Mouse (Mus musculus): ENCODE data around the gene Nln.

DNA sequence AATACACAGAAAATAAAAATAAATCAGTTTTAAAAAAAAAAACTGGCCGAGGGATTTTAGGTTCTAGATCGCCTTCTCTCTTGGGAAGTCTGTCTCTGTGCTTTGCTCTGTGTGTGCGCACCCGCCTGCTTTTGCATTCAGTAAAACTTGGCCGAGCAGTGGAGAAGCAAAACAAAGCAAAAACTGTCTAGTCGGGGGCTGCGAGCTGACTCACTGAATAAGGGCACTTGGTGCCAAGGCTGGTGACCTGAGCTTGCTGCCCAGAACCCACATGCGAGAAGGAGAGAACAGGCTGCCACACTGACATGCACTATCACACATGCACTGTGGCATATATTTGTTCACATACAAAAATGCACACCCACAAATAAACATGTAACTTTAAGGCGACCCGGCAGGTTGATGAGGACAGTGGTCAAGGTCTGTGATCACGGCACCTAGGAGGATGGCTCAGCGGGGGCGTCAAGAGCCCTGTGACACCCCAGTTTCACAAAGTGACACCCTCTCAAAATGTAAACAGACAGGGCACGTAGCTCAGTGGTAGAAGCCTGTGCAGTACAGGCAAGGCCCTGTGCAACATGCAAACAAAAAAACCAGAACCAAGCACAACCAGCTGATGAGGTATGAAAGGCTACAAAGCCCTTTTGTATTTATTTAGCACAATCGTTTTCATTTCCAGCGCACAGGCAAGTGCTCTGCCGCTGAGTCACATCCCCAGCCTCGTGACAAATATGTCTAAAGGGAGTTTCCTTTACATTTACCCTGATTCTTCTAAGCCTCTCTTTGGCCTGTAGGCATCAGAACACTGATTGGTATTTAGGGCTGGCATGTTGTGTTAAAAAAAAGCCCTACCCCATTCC lies 93.9 kb downstream of the Nln start:
- TF ChIP-seq POLR2A (IDR thresholded peaks at IDR 0.05; ENCODE audit: low read depth, low read length) (no peak), CTCF (IDR thresholded peaks at IDR 0.05; ENCODE audit: extremely low read depth, insufficient read length, insufficient replicate concordance, low read depth, low read length) (no peak)
